ENCODE assay signal across 19 mouse cellular contexts in genomic region chr4:132057311-132057710, GRCm38 (mm10). TPM values are rescaled to one million over a fixed set of nuclear protein-coding genes. Genes with fewer than 3 reads are reported as not detected.
A peak's percentile ranks its signal among the peaks of the same experiment; 100 is the strongest.
DNase-seq lines count a peak whose midpoint lies in the region; ATAC-seq and TF ChIP-seq lines count a peak whose summit lies in the region.
"Had no signal": no experiment of that assay in that cellular context is flagged by ENCODE, and none has a peak within 500 bp of the region (broad histone marks: within the 10 kb centered on the region; RNA-seq: fewer than 3 reads in every experiment).

No protein-coding gene starts in this region.

- H3K27me3 ChIP-seq in liver, adult 2 months (ENCODE audit: control insufficient read depth, insufficient read depth, low read length) = no peaks in the 10 kb centered on the region
- no peaks in the 10 kb centered on the region for H3K27me3 ChIP-seq in liver, embryonic 12.5 days (replicated peaks)
- H3K27me3 ChIP-seq in liver, embryonic 15.5 days = no peaks in the 10 kb centered on the region
- no peaks in the 10 kb centered on the region for H3K27me3 ChIP-seq in forebrain, embryonic 16.5 days (replicated peaks; ENCODE audit: control insufficient read depth, insufficient read depth, low read length)
- H3K27me3 ChIP-seq: CH12.LX; hindbrain, embryonic 15.5 days had no signal

- peak overlapping the region; percentile 13; the same call in 1 of the 2 replicates for H3K4me2 ChIP-seq in liver, embryonic 12.5 days
- no peak overlapping the region for H3K4me2 ChIP-seq in liver, embryonic 15.5 days
- no peak overlapping the region for H3K4me2 ChIP-seq in forebrain, embryonic 16.5 days (ENCODE audit: low read length)
- H3K4me2 ChIP-seq: forebrain, embryonic 13.5 days; hindbrain, embryonic 15.5 days had no signal

- peak overlapping the region; percentile 54 for H3K27ac ChIP-seq in liver, adult 2 months (replicated peaks; ENCODE audit: insufficient read depth, low read depth, low read length)
- peak overlapping the region; percentile 18 for H3K27ac ChIP-seq in liver, embryonic 12.5 days
- H3K27ac ChIP-seq in liver, embryonic 15.5 days (replicated peaks) = peak overlapping the region; percentile 99
- H3K27ac ChIP-seq in forebrain, embryonic 16.5 days (ENCODE audit: low read length) = no peak overlapping the region
- H3K27ac ChIP-seq: embryonic facial prominence, embryonic 10.5 days; forebrain, embryonic 13.5 days; gastrocnemius, adult 2 months; hindbrain, embryonic 15.5 days had no signal

- peaks cover 44% of the 10 kb centered on the region for H3K79me2 ChIP-seq in liver, adult 2 months (ENCODE audit: control insufficient read depth, insufficient read depth, low read length)

- peaks cover 16% of the 10 kb centered on the region for H3K4me1 ChIP-seq in liver, adult 2 months (ENCODE audit: control insufficient read depth, insufficient read depth, low read length)
- peaks cover 83% of the 10 kb centered on the region for H3K4me1 ChIP-seq in liver, embryonic 12.5 days
- peaks cover 85% of the 10 kb centered on the region for H3K4me1 ChIP-seq in liver, embryonic 15.5 days (replicated peaks)
- no peaks in the 10 kb centered on the region for H3K4me1 ChIP-seq in forebrain, embryonic 16.5 days (replicated peaks; ENCODE audit: control insufficient read depth, insufficient read depth, low read length)
- H3K4me1 ChIP-seq: forebrain, embryonic 13.5 days; hindbrain, embryonic 15.5 days had no signal

- no peak for ATAC-seq in liver, embryonic 12.5 days
- no peak for ATAC-seq in liver, embryonic 15.5 days (ENCODE audit: insufficient read depth)
- ATAC-seq in forebrain, embryonic 16.5 days = no peak
- ATAC-seq: forebrain, embryonic 13.5 days had no signal

- TF ChIP-seq POLR2A in liver, adult 2 months (IDR thresholded peaks at IDR 0.05; ENCODE audit: extremely low read depth, insufficient read depth, low read length) = no peak

- intact Hi-C loops in gastrocnemius, postnatal 14 days (cut with DNase I; ENCODE audit: low total_unique reads) = no loop called here

- no peak for DNase-seq in liver, adult 2 months (ENCODE audit: extremely low read depth, low read depth, low spot score)
- DNase-seq in liver = no peak
- peak; percentile 65 for DNase-seq in retina, postnatal 7 days (ENCODE audit: low read depth, low spot score)
- no peak for DNase-seq in gastrocnemius, postnatal 14 days
- DNase-seq: adrenal gland, adult 2 months; adrenal gland, postnatal 25 days; cerebellum, adult 18-20 months; cerebellum, adult 9-11 months; gastrocnemius, adult 2 months; gastrocnemius, postnatal 36 days; heart, adult 11 months; heart, postnatal 36 days had no signal

- no peaks in the 10 kb centered on the region for H3K36me3 ChIP-seq in liver, adult 2 months (ENCODE audit: control insufficient read depth, insufficient read depth, low read length)
- peaks cover 66% of the 10 kb centered on the region for H3K36me3 ChIP-seq in liver, embryonic 12.5 days
- H3K36me3 ChIP-seq in liver, embryonic 15.5 days (replicated peaks) = peaks cover 71% of the 10 kb centered on the region
- H3K36me3 ChIP-seq in forebrain, embryonic 16.5 days (ENCODE audit: control insufficient read depth, insufficient read depth) = no peaks in the 10 kb centered on the region
- H3K36me3 ChIP-seq: embryonic facial prominence, embryonic 10.5 days; hindbrain, embryonic 15.5 days had no signal

- TF ChIP-seq CTCF in liver, adult 2 months (IDR thresholded peaks at IDR 0.05; ENCODE audit: low read depth, low read length) = no peak

- no peak overlapping the region for H3K9ac ChIP-seq in liver, adult 2 months (ENCODE audit: low read depth, low read length)
- H3K9ac ChIP-seq in liver, embryonic 12.5 days = 0 out of 2 replicates have a peak overlapping the region, but pooled peaks have one; percentile 6
- no peak overlapping the region for H3K9ac ChIP-seq in liver, embryonic 15.5 days
- H3K9ac ChIP-seq in forebrain, embryonic 16.5 days (replicated peaks; ENCODE audit: low read depth, low read length) = no peak overlapping the region
- H3K9ac ChIP-seq: forebrain, embryonic 13.5 days; hindbrain, embryonic 15.5 days had no signal

- H3K9me3 ChIP-seq in liver, embryonic 12.5 days (replicated peaks) = no peaks in the 10 kb centered on the region
- no peaks in the 10 kb centered on the region for H3K9me3 ChIP-seq in liver, embryonic 15.5 days (replicated peaks)
- H3K9me3 ChIP-seq in forebrain, embryonic 16.5 days (ENCODE audit: control insufficient read depth, low read length) = no peaks in the 10 kb centered on the region
- H3K9me3 ChIP-seq: embryonic facial prominence, embryonic 10.5 days; forebrain, embryonic 13.5 days; hindbrain, embryonic 15.5 days had no signal

- H3K4me3 ChIP-seq in liver, adult 2 months (ENCODE audit: insufficient read depth, low read depth, low read length) = no peak overlapping the region
- no peak overlapping the region for H3K4me3 ChIP-seq in liver, embryonic 12.5 days
- H3K4me3 ChIP-seq in liver, embryonic 15.5 days (replicated peaks) = no peak overlapping the region
- H3K4me3 ChIP-seq in forebrain, embryonic 16.5 days (replicated peaks; ENCODE audit: low read length) = no peak overlapping the region
- H3K4me3 ChIP-seq: embryonic facial prominence, embryonic 10.5 days; forebrain, embryonic 13.5 days; gastrocnemius, adult 2 months; hindbrain, embryonic 15.5 days had no signal

RNA-seq across cellular contexts. Expression of gene Gm10300, which starts 17.2 kb away (rescaled TPM):
- 0.09 and 0.20 TPM in 2 replicates for total RNA-seq in liver, adult 2 months (2014; rRNA removed)
- polyA plus RNA-seq in liver, adult 2 months (2012; rRNA removed) = 0.04 and 0.13 TPM in 2 replicates
- polyA plus RNA-seq in liver, embryonic 12.5 days (2016; fragmentation: Nextera tagmentation; extraction: Ambion mirVana) = 0.42 and 0.45 TPM in 2 replicates
- polyA plus RNA-seq in liver, embryonic 15.5 days (2015; fragmentation: Nextera tagmentation; extraction: Ambion mirVana) = 0.43 and 0.46 TPM in 2 replicates
- total RNA-seq in gastrocnemius, postnatal 14 days (2021) = under 1 TPM in 1 of 2 experiments, not detected in 1; 0.14 TPM
- polyA plus RNA-seq in forebrain, embryonic 16.5 days (2015; fragmentation: Nextera tagmentation; extraction: Ambion mirVana) = not detected in 2 replicates
- total RNA-seq: gastrocnemius, postnatal 36 days had no signal
- polyA plus RNA-seq: embryonic facial prominence, embryonic 10.5 days; forebrain, embryonic 13.5 days; hindbrain, embryonic 15.5 days had no signal

RNA-seq across cellular contexts. Expression of gene Epb41, which starts 17.8 kb away (rescaled TPM):
- total RNA-seq in liver, adult 2 months (2014; rRNA removed) = 46.8 and 48.0 TPM in 2 replicates
- polyA plus RNA-seq in liver, adult 2 months (2012; rRNA removed) = 29.6 and 40.7 TPM in 2 replicates
- polyA plus RNA-seq in liver, embryonic 12.5 days (2016; fragmentation: Nextera tagmentation; extraction: Ambion mirVana) = 177 and 187 TPM in 2 replicates
- 181 and 204 TPM in 2 replicates for polyA plus RNA-seq in liver, embryonic 15.5 days (2015; fragmentation: Nextera tagmentation; extraction: Ambion mirVana)
- 10 to 100 TPM; 63.2 to 71.7 TPM for total RNA-seq in gastrocnemius, postnatal 14 days (2021)
- 74.1 and 91.8 TPM in 2 replicates for polyA plus RNA-seq in forebrain, embryonic 16.5 days (2015; fragmentation: Nextera tagmentation; extraction: Ambion mirVana)
